Mouse (Mus musculus): ENCODE measurements at regions not wholly inside any gene's neighbourhood (a gene's known extent, or its start where the extent isn't known, plus 50 kb on each side); places are given as distances from the start of the nearest gene placed in this dataset.

DNA sequence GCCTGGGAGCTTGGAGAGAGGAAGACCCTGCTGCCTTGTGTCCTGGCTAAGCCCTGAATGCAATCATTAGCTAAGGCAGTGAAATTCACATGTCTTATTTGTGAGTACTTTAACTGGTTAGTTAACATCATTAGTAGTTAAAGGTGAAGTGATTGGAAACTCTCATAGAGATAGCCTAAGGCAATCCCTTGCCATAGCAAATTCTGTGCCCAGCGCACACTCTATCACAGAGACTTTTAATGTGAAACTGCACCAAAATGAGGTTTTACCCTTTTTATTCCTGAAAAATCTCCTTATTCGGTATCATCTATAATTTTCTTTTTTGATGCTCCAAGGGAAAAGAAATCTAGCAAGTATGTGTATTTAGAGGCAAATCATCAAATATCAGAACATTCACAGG lies 451.6 kb downstream of the Gm21750 start:
- Histone ChIP-seq H3K4me1 (ENCODE audit: control insufficient read depth, insufficient read depth, low read length) (peaks cover 3% of the 10 kb centered on the region), H3K4me3 (ENCODE audit: insufficient read depth, low read depth, low read length) (no peak overlapping the region), H3K27ac (ENCODE audit: insufficient read depth, low read depth, low read length) (no peak overlapping the region)
- 59% methylated on average over 2 of the region's 2 CpGs for WGBS
- no peak for TF ChIP-seq CTCF (IDR thresholded peaks at IDR 0.05; ENCODE audit: insufficient read depth, low read depth, low read length)
- TF ChIP-seq POLR2A (IDR thresholded peaks at IDR 0.05; ENCODE audit: insufficient read depth, low read depth, low read length): no peak

DNA sequence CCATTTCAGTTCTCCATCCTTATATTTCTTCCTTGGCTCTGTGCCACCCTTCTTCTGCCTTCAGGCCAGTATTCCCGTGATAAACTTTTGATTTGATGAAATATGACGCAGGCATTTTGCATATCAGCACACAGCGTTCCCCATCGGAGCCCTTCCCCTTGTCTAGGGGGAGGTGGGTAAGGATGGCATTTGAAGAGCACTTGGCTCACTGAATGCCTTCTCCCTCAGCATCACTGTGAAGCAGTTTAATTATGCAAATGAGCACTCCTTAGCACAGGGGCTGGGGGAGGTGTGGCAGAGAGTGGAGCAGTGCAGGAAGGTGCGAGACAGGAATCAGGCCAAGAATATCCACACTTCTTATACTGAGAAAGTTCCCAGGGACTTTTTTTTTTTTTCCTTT lies 452.1 kb downstream of the Gm21750 start:
- Histone ChIP-seq H3K27ac (ENCODE audit: insufficient read depth, low read depth, low read length) (no peak overlapping the region), H3K4me1 (ENCODE audit: control insufficient read depth, insufficient read depth, low read length) (peaks cover 3% of the 10 kb centered on the region), H3K4me3 (ENCODE audit: insufficient read depth, low read depth, low read length) (no peak overlapping the region)
- WGBS: 23% methylated on average over 5 of the region's 5 CpGs
- no peak for TF ChIP-seq POLR2A (IDR thresholded peaks at IDR 0.05; ENCODE audit: insufficient read depth, low read depth, low read length)
- no peak for TF ChIP-seq CTCF (IDR thresholded peaks at IDR 0.05; ENCODE audit: insufficient read depth, low read depth, low read length)

DNA sequence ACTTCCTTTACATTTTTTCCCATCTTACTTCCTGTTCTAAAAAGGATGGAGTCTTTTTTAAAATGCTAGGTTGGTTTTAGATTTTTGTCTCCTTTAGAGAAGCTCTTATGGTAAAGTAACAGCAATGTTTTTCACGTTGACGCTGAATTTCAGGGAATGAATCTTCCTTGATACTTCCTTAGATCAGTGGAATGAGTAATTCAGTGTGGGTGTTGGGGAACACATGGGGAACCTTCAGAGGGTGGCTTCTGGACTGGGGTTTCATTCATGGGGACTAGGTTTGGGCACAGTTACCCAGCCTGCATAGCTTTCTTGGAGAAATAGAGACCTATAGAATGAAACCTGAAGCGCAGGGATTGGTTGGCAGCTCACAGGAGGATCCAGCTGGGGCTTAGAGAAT lies 452.5 kb downstream of the Gm21750 start:
- peaks cover 3% of the 10 kb centered on the region for H3K4me1 ChIP-seq (ENCODE audit: control insufficient read depth, insufficient read depth, low read length)
- H3K27ac ChIP-seq (ENCODE audit: insufficient read depth, low read depth, low read length): no peak overlapping the region
- no peak for TF ChIP-seq POLR2A (IDR thresholded peaks at IDR 0.05; ENCODE audit: insufficient read depth, low read depth, low read length)
- TF ChIP-seq CTCF (IDR thresholded peaks at IDR 0.05; ENCODE audit: insufficient read depth, low read depth, low read length): no peak
- WGBS: 50% methylated on average over 3 of the region's 3 CpGs
- H3K4me3 ChIP-seq (ENCODE audit: insufficient read depth, low read depth, low read length): no peak overlapping the region

DNA sequence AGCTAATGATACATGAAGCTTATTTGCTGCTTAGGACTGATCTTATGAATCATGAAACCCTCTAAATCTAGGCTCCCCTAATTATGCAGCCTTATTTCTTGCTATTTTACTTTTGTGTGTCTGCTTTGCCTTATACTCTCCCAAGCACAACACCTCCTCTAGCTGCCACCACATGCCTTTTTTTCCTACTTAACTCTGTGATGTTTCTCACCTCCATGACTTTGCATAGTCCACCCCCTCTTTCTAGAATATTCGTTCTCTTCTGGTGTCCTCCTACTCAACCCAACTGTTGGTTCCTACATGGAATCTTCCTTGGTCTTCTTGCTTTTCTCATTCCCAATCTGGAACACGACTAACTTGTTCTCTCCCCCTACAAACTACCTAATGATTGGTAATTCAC lies 456.7 kb downstream of the Gm21750 start:
- H3K4me1 ChIP-seq (ENCODE audit: control insufficient read depth, insufficient read depth, low read length): peaks cover 3% of the 10 kb centered on the region
- WGBS: 62% methylated on average over 2 of the region's 2 CpGs
- no peak overlapping the region for H3K27ac ChIP-seq (ENCODE audit: insufficient read depth, low read depth, low read length)
- H3K4me3 ChIP-seq (ENCODE audit: insufficient read depth, low read depth, low read length): no peak overlapping the region
- TF ChIP-seq POLR2A (IDR thresholded peaks at IDR 0.05; ENCODE audit: insufficient read depth, low read depth, low read length) (no peak), CTCF (IDR thresholded peaks at IDR 0.05; ENCODE audit: insufficient read depth, low read depth, low read length) (no peak)

DNA sequence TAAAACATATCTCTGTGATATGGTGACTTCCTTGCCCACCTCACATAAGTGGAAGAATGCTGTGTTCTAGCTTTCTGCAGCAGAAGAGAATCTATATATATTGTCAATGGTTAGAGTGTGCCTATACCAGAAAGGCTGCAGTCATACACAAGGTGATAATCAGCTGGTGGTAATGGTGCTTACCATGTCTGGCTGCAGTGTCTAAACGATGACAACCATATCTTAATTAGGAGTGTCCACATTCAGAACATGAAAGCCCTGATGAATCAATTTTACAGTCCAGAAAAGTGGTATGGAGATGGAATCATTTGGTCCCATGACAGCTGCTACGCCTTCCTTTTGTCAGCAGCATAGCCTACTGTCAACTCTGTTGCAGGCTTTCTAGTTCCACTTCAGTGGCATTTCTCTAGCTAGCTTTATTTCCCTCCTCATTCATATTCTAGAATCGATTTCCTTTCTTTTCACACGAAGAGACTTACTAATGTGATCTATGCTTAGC lies 484.2 kb downstream of the Gm21750 start:
- Histone ChIP-seq H3K4me3 (ENCODE audit: insufficient read depth, low read depth, low read length) (no peak overlapping the region), H3K27ac (ENCODE audit: insufficient read depth, low read depth, low read length) (no peak overlapping the region), H3K4me1 (ENCODE audit: control insufficient read depth, insufficient read depth, low read length) (no peaks in the 10 kb centered on the region)
- 83% methylated on average over 4 of the region's 4 CpGs for WGBS
- no peak for TF ChIP-seq CTCF (IDR thresholded peaks at IDR 0.05; ENCODE audit: insufficient read depth, low read depth, low read length)
- TF ChIP-seq POLR2A (IDR thresholded peaks at IDR 0.05; ENCODE audit: insufficient read depth, low read depth, low read length): no peak

DNA sequence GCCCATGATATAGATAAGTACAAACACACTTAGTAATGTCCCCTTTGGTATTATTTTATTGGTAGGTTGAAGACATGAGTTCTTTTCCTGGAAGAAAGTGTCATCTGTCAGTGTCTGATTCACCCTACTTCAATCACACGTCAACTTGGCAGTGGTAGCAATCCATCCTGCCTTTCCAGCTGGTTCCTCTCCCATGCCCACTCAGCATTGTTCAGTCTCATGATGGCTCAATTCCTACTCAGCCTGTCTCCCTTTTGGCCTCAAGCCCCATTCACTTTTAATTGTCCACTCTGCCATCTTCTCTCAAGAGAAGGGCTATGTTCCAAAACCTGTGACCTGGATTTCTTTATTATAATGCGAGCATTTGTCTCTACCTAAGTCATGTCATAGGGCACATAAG lies 474.4 kb upstream of the Htr2a start:
- TF ChIP-seq CTCF (IDR thresholded peaks at IDR 0.05; ENCODE audit: insufficient read depth, low read depth, low read length): no peak
- no peak for TF ChIP-seq POLR2A (IDR thresholded peaks at IDR 0.05; ENCODE audit: insufficient read depth, low read depth, low read length)
- no peak overlapping the region for H3K4me3 ChIP-seq (ENCODE audit: insufficient read depth, low read depth, low read length)
- no peak overlapping the region for H3K27ac ChIP-seq (ENCODE audit: insufficient read depth, low read depth, low read length)
- WGBS: 83% methylated on average over 2 of the region's 2 CpGs
- H3K4me1 ChIP-seq (ENCODE audit: control insufficient read depth, insufficient read depth, low read length): no peaks in the 10 kb centered on the region

DNA sequence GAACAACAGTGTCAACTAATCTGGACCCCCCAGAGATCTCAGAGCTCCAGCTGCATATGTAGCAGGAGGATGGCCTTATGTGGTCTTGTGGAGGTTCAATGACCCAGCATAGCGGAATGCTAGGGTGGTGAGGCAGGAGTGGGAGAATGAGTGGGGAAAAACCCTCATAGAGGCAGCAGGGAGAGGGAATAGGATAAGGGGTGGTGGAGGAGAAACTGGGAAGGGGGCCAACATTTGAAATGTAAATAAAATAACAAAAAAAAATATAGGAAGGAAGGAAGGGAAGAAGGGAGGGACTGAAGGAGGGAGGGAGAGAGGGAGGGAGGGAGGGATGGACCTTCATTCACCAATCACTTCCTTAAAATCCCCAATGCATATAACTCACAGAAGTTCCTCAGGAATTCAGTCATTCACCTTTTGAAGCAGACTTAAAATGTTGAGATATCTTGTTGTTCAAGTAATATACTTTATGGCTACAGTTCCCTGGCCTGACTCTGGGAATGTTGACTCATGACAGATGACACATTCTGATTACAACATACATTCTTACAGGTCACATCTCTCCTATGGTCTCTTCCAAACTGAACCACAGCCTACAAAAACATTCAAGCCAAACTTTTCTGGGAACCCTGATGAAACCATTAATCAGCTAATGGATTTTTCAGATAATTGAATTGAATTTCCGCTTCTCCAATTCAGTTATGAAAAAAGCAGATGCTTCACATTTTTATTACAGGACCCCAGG lies 471.3 kb upstream of the Htr2a start:
- no peaks in the 10 kb centered on the region for H3K4me1 ChIP-seq (ENCODE audit: control insufficient read depth, insufficient read depth, low read length)
- WGBS: 88% methylated on average over 2 of the region's 2 CpGs
- TF ChIP-seq CTCF (IDR thresholded peaks at IDR 0.05; ENCODE audit: insufficient read depth, low read depth, low read length) (no peak), POLR2A (IDR thresholded peaks at IDR 0.05; ENCODE audit: insufficient read depth, low read depth, low read length) (no peak)
- H3K4me3 ChIP-seq (ENCODE audit: insufficient read depth, low read depth, low read length): no peak overlapping the region
- H3K27ac ChIP-seq (ENCODE audit: insufficient read depth, low read depth, low read length): no peak overlapping the region

DNA sequence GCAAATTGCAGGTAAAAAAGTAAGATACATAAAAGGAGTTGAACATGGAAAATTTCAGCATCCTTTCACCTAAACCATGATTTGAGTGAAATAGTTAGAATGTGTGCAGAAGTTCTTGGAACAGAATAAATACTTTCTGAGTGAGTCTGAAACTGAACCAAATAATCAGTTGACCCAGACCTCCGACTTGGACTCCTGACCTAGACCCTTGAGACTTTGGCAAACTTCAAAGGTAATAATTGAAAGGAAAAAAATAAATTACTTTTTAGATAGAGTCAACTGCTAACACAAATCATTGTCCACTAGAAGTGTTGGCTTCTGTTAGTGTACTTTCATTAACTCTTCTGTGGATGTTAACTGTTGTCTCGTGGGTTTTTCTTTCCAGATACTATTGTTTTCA lies 460.6 kb upstream of the Htr2a start:
- 91% methylated on average over 2 of the region's 2 CpGs for WGBS
- no peak for TF ChIP-seq POLR2A (IDR thresholded peaks at IDR 0.05; ENCODE audit: insufficient read depth, low read depth, low read length)
- no peak for TF ChIP-seq CTCF (IDR thresholded peaks at IDR 0.05; ENCODE audit: insufficient read depth, low read depth, low read length)
- Histone ChIP-seq H3K4me3 (ENCODE audit: insufficient read depth, low read depth, low read length) (no peak overlapping the region), H3K4me1 (ENCODE audit: control insufficient read depth, insufficient read depth, low read length) (no peaks in the 10 kb centered on the region), H3K27ac (ENCODE audit: insufficient read depth, low read depth, low read length) (no peak overlapping the region)

DNA sequence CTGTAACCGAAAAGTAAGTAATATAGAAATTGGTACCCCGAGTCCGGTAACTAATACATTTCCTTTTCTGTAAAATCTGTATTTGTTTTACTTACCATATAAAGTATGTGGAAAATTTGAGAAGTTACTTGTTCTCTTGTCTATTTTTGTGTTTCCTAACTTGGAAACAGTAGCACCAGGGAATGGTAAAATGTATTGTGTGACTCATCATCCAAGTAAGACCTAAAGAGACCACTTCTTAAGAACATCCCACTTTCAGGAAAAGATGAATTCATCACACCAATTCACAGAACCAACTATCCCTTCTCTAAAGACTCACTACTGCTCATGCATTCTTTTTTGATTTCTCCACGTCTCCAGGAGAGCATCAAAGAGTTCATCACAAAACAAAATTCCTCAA lies 457.6 kb upstream of the Htr2a start:
- 77% methylated on average over 4 of the region's 4 CpGs for WGBS
- Histone ChIP-seq H3K4me3 (ENCODE audit: insufficient read depth, low read depth, low read length) (no peak overlapping the region), H3K4me1 (ENCODE audit: control insufficient read depth, insufficient read depth, low read length) (no peaks in the 10 kb centered on the region), H3K27ac (ENCODE audit: insufficient read depth, low read depth, low read length) (no peak overlapping the region)
- TF ChIP-seq POLR2A (IDR thresholded peaks at IDR 0.05; ENCODE audit: insufficient read depth, low read depth, low read length): no peak
- no peak for TF ChIP-seq CTCF (IDR thresholded peaks at IDR 0.05; ENCODE audit: insufficient read depth, low read depth, low read length)
